Mouse (Mus musculus) E14TG2a.4 (cell line): ENCODE measurements around the gene Camk2n1.

Experiments
- CTCF ChIP-seq: conservative IDR thresholded peaks from 2 replicates; pipeline ENCODE4 v1.5.1; 2014; ENCODE audit warnings: low read length
- NANOG ChIP-seq: IDR thresholded peaks from 2 replicates; pipeline ENCODE4 v1.6.1; 2014; ENCODE audit warnings: borderline replicate concordance, low read length, mixed read lengths

DNA sequence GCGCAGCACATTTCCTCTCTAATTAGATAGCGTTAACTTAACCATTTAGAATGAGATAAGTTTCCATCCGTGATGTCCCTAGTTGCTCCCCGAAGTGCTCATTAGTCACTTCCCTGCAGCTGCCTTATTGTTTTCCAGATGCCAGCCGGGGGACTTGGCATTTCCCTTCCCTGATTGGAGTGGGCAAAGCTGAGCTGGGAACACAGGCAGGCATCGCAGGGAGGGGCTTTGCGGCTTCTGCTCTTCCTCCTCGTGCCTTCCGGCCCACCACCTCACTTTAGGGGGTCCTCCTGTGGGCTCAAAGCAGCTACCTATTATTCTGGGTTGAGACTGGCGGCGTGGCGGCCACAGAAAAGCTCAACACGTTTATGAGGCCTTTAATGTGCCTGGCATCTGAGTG, 7.1 kb upstream of the Camk2n1 start:
- no peak for TF ChIP-seq CTCF
- no peak for TF ChIP-seq NANOG
